Mouse (Mus musculus) G1E (cell line): Measurements from ENCODE around the gene Txnrd1.

ENCODE experiments used
- POLR2AphosphoS5 ChIP-seq: IDR thresholded peaks from 2 replicates; pipeline ENCODE4 v1.6.1; 2012; ENCODE audit warnings: low read depth, low read length, inconsistent platforms; ENCODE audit not compliant: insufficient replicate concordance
- TAL1 ChIP-seq: conservative IDR thresholded peaks from 2 replicates; pipeline ENCODE4 v1.6.1; 2012; ENCODE audit warnings: low read depth, low read length, inconsistent platforms, mixed read lengths

DNA sequence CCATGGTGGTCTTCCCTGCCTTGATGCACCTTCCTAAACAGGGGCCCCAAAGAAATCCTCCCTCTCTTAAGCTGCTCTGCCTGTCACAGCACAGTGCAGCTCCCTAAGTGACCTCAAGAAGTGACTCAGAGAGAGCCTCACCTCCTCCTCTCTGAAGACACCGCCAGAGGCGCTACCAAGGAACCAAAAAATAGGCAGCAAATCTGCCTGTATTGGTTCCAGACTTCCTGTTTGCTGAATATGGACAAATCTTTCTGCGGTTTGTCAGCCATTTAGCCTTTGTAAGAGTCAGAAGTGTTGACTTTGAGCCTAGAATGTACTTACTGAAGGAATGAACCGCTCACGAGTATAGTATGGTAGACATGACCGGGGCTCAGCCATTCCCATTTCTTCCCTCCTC lies 80.0 kb downstream of the Txnrd1 start:
- TF ChIP-seq POLR2AphosphoS5 = no peak
- TF ChIP-seq TAL1 = no peak
